Mouse (Mus musculus): Measurements from ENCODE around the gene Mapk8ip2. TPM values are rescaled to one million over a fixed set of nuclear protein-coding genes. Genes with fewer than 3 reads are reported as not detected.
"Not testable (repeated sequence)": the region's sequence is repeated elsewhere in the genome, so short reads cannot be mapped to it uniquely, and the experiment has no call there.

Gene Mapk8ip2
- polyA plus RNA-seq, 1 experiment, result not detected

GRCm38 (mm10) chr15:89430771-89431170 is 22.9 kb upstream of the Mapk8ip2 start:
- peak overlapping the region; percentile 13 for H3K4me3 ChIP-seq (ENCODE audit: insufficient read depth, low read depth, low read length)
- not testable (repeated sequence) for H3K4me1 ChIP-seq (ENCODE audit: control insufficient read depth, insufficient read depth, insufficient read length, low read length)
- peak overlapping the region; percentile 99 for H3K27ac ChIP-seq (replicated peaks; ENCODE audit: low read depth, low read length)

- Histone ChIP-seq H3K27ac (replicated peaks; ENCODE audit: low read depth, low read length) (peak overlapping the region; percentile 92), H3K4me3 (ENCODE audit: insufficient read depth, low read depth, low read length) (peak overlapping the region; percentile 13), H3K4me1 (ENCODE audit: control insufficient read depth, insufficient read depth, insufficient read length, low read length) (peaks cover 5% of the 10 kb centered on the region; the same call in 1 of the 2 replicates)
These were observed 22.4 kb upstream of the Mapk8ip2 start for GRCm38 (mm10) chr15:89431271-89431670.

DNA sequence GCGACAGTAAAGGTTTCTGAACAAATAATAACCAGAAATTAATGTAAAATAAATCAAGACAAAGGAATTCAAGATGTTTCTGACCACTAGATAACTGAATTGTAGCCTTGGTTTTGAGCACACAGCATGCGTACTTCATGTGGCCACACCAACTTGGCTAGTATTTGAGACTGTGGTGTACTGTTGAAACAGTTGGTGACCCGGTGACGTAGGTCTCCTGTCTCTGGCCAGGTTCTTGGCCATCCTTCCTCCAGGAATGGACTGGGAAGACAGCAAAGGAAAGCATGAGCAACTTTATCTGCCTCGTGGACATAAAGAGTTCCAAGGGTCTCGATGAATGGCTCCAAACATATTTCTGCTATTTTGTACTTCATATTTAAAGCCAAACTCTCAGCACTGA is 21.9 kb upstream of the Mapk8ip2 start:
- Histone ChIP-seq H3K27ac (replicated peaks; ENCODE audit: low read depth, low read length) (peak overlapping the region; percentile 92), H3K4me3 (ENCODE audit: insufficient read depth, low read depth, low read length) (no peak overlapping the region), H3K4me1 (ENCODE audit: control insufficient read depth, insufficient read depth, insufficient read length, low read length) (peaks cover 5% of the 10 kb centered on the region; the same call in 1 of the 2 replicates)

GRCm38 (mm10) chr15:89432946-89433345 is 20.8 kb upstream of the Mapk8ip2 start:
- no peak overlapping the region for H3K4me3 ChIP-seq (ENCODE audit: insufficient read depth, low read depth, low read length)
- H3K4me1 ChIP-seq (ENCODE audit: control insufficient read depth, insufficient read depth, insufficient read length, low read length), result peaks cover 5% of the 10 kb centered on the region; the same call in 1 of the 2 replicates
- peak overlapping the region; percentile 64 for H3K27ac ChIP-seq (replicated peaks; ENCODE audit: low read depth, low read length)

DNA sequence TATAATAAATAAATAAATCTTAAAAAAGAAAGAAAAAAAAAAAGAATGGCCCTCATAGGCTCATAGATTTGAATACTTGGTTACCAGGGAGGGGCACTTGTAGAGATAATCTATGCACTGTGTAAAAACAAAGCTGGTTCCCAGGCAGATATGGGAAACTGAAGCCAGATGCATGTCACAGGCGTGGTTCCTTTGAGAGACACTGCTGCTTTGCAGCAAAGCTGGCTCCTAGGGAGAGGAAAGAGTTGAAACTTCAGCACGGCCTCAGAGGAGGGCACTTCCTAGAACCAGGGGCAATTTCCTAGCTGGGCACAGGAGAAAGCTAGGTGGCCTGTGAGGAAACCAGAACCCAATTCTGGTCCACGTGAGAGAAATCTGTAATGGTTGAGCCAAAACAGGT is 19.6 kb upstream of the Mapk8ip2 start:
- Histone ChIP-seq H3K4me3 (ENCODE audit: insufficient read depth, low read depth, low read length) (no peak overlapping the region), H3K27ac (replicated peaks; ENCODE audit: low read depth, low read length) (no peak overlapping the region), H3K4me1 (ENCODE audit: control insufficient read depth, insufficient read depth, insufficient read length, low read length) (peaks cover 5% of the 10 kb centered on the region; the same call in 1 of the 2 replicates)

DNA sequence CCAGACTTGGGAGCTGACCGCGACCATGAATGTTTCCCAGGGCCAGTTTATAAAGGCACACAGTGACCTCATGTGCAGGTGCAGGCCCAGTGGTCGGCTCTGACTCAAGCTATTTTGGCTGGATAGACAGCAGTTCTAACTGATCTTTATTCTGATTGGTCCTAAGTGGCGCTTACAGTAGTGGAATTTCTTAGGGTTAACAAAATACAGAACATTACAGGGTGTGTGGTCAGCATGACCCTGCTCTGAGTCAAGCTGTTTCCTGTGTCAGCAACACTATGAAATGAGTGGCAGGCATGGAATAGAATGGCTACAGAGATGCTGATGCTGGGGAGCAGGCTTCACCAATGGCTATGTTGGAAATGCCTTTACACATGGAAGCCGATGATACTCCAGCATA is 17.8 kb upstream of the Mapk8ip2 start:
- H3K4me3 ChIP-seq (ENCODE audit: insufficient read depth, low read depth, low read length), result no peak overlapping the region
- peaks cover 5% of the 10 kb centered on the region; the same call in 1 of the 2 replicates for H3K4me1 ChIP-seq (ENCODE audit: control insufficient read depth, insufficient read depth, insufficient read length, low read length)
- no peak overlapping the region for H3K27ac ChIP-seq (replicated peaks; ENCODE audit: low read depth, low read length)

DNA sequence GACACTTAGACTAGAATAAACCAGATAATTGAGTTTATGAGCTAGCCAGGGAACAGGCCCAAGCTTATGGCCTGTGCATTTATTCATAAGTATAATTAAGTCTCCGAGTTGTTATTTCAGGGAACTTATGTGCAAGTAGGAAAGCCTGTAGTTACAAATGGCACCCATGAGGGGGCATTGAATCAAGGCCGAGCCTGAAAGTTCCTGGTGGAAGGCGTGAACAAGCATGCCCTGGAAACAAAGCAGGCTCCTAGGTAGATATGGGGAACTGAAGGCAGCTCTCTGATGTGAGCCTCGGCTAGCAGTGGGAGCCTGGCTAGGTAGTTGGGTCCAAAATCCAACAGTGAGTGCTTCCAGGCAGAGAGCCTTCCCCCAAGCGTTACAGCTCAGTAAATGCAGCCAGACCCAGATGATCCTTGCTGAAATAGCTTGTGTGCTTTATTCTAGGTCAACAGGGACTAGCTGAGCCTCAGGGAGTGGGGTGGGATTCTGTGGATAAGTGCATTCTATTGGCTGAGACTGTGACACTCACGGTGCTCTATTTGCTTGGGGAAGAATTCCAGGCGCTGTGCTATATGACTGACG is 11.1 kb upstream of the Mapk8ip2 start:
- Histone ChIP-seq H3K27ac (replicated peaks; ENCODE audit: low read depth, low read length) (no peak overlapping the region), H3K4me1 (ENCODE audit: control insufficient read depth, insufficient read depth, insufficient read length, low read length) (no peaks in the 10 kb centered on the region), H3K4me3 (ENCODE audit: insufficient read depth, low read depth, low read length) (no peak overlapping the region)

GRCm38 (mm10) chr15:89452906-89453864 is 528 bp upstream of the Mapk8ip2 start:
- Histone ChIP-seq H3K4me1 (ENCODE audit: control insufficient read depth, insufficient read depth, insufficient read length, low read length) (0 out of 2 replicates have a peak, but pooled peaks cover 3% of the 10 kb centered on the region), H3K4me3 (ENCODE audit: insufficient read depth, low read depth, low read length) (no peak overlapping the region), H3K27ac (replicated peaks; ENCODE audit: low read depth, low read length) (no peak overlapping the region)

DNA sequence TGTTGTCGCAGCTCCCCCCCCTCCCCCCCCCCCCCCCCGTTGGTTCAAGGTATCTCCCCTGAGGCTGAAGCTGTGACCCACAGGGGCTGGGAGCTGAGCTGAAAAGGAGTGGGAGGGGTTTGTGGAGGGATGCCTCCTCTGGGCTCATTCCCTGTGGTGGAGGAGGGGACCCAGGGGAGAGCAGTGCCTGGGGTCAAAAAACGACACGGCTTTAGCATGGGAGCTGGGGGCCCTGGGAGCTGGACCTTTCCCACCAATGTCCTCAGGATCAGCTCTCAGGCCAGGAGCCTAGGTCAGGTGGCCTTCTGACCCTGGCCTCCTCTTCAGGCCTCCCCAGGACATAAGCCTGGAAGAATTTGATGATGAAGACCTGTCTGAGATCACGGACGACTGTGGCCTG is 1.1 kb downstream of the Mapk8ip2 start:
- Histone ChIP-seq H3K27ac (replicated peaks; ENCODE audit: low read depth, low read length) (no peak overlapping the region), H3K4me1 (ENCODE audit: control insufficient read depth, insufficient read depth, insufficient read length, low read length) (0 out of 2 replicates have a peak, but pooled peaks cover 3% of the 10 kb centered on the region), H3K4me3 (ENCODE audit: insufficient read depth, low read depth, low read length) (no peak overlapping the region)

DNA sequence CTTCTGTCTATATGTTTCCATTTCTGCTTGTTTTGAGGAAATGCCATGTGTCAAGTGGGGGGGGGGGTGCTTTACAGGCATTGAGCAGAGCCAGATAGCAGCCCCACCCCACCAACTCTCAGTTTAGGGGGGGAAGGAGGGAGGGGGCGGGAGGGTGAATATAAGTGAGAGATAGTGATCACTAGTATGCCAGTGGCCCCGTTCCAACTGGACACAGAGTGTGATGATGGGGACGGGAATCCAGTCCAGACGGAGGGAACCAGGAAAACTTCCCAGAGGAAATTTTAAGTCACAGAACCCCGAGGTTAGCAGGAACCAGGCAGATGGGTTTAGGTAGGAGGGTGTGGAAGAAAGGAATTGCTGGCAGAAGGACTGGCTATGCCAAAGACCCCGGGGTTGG is 1.9 kb downstream of the Mapk8ip2 start:
- no peak overlapping the region for H3K27ac ChIP-seq (replicated peaks; ENCODE audit: low read depth, low read length)
- 0 out of 2 replicates have a peak, but pooled peaks cover 3% of the 10 kb centered on the region for H3K4me1 ChIP-seq (ENCODE audit: control insufficient read depth, insufficient read depth, insufficient read length, low read length)
- no peak overlapping the region for H3K4me3 ChIP-seq (ENCODE audit: insufficient read depth, low read depth, low read length)

DNA sequence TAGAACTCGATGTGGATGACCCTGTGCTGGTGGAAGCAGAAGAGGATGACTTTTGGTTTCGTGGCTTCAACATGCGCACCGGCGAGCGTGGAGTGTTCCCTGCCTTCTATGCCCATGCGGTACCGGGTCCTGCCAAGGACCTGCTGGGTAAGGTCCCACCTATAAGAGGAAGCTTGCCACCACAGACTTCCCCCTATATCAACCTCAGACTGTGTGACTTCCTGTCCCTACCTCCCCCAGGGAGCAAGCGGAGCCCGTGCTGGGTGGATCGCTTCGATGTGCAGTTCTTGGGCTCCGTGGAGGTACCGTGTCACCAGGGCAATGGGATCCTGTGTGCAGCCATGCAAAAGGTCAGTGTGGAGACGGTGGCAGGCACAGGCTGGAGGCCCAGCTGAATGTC is 5.2 kb downstream of the Mapk8ip2 start:
- H3K27ac ChIP-seq (replicated peaks; ENCODE audit: low read depth, low read length), result no peak overlapping the region
- no peak overlapping the region for H3K4me3 ChIP-seq (ENCODE audit: insufficient read depth, low read depth, low read length)
- H3K4me1 ChIP-seq (ENCODE audit: control insufficient read depth, insufficient read depth, insufficient read length, low read length), result 0 out of 2 replicates have a peak, but pooled peaks cover 3% of the 10 kb centered on the region

DNA sequence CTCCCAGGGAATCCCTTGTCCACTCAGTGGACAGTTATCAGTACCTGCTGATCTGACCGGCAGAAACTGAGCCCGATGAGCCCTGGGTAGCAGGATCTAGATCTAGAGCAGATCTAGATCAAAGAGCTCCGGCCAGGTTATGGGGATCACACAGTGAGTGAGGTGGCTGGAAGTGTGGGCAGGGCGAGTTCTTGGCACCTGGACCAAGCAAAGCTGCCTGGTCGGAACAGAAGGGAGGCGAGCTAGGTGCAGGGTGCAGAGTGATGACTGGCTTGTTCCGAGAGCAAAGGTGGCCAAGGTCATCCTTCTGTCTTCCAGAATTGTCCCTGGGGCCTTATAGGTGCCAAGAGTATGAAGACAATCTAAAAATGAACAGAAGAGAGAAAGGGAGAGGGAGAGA is 6.1 kb downstream of the Mapk8ip2 start:
- Histone ChIP-seq H3K4me1 (ENCODE audit: control insufficient read depth, insufficient read depth, insufficient read length, low read length) (no peaks in the 10 kb centered on the region), H3K4me3 (ENCODE audit: insufficient read depth, low read depth, low read length) (no peak overlapping the region), H3K27ac (replicated peaks; ENCODE audit: low read depth, low read length) (no peak overlapping the region)

GRCm38 (mm10) chr15:89460298-89460697 is 6.6 kb downstream of the Mapk8ip2 start:
- Histone ChIP-seq H3K4me1 (ENCODE audit: control insufficient read depth, insufficient read depth, insufficient read length, low read length) (no peaks in the 10 kb centered on the region), H3K4me3 (ENCODE audit: insufficient read depth, low read depth, low read length) (no peak overlapping the region), H3K27ac (replicated peaks; ENCODE audit: low read depth, low read length) (no peak overlapping the region)

DNA sequence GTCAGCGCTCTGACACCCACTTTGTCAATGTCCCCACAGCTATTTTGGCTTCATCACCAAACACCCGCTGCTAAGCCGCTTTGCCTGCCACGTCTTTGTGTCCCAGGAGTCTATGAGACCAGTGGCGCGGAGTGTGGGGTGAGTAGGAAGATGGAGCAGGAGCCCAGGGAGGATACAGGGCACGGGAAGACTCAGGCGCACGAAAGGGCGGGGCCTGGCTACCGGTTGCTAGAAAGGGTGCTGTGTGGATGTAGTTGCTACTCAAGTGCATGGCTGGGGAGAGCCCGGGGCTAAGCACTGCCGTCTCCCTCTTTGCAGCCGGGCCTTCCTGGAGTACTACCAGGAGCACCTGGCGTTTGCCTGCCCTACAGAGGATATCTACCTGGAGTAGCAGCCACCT is 7.6 kb downstream of the Mapk8ip2 start:
- no peak overlapping the region for H3K4me3 ChIP-seq (ENCODE audit: insufficient read depth, low read depth, low read length)
- H3K27ac ChIP-seq (replicated peaks; ENCODE audit: low read depth, low read length), result no peak overlapping the region
- no peaks in the 10 kb centered on the region for H3K4me1 ChIP-seq (ENCODE audit: control insufficient read depth, insufficient read depth, insufficient read length, low read length)

GRCm38 (mm10) chr15:89462176-89462575 is 8.5 kb downstream of the Mapk8ip2 start:
- no peak overlapping the region for H3K4me3 ChIP-seq (ENCODE audit: insufficient read depth, low read depth, low read length)
- H3K4me1 ChIP-seq (ENCODE audit: control insufficient read depth, insufficient read depth, insufficient read length, low read length), result no peaks in the 10 kb centered on the region
- no peak overlapping the region for H3K27ac ChIP-seq (replicated peaks; ENCODE audit: low read depth, low read length)
